Mouse (Mus musculus) hindbrain, embryonic 16.5 days (tissue): Measurements from ENCODE around the gene Hmg20a. TPM values are rescaled to one million over a fixed set of nuclear protein-coding genes. Genes with fewer than 3 reads are reported as not detected.

Experiments
- ATAC-seq: fragments of 200-750 bp; cut with Nextera tagmentation; 2 replicates; pipeline ENCODE4 v1.8.0; 2017; ENCODE audit warnings: moderate TSS enrichment, moderate library complexity
- H3K27ac ChIP-seq: fragments of 300-500 bp; sonication (generic); 2 replicates; pipeline ENCODE4 v1.5.1; 2014; ENCODE audit warnings: low read depth, mild to moderate bottlenecking, control low read depth, low read length, moderate library complexity
- H3K27me3 ChIP-seq: fragments of 300-500 bp; sonication (generic); replicated peaks from 2 replicates; pipeline ENCODE4 v1.6.1; 2014; ENCODE audit warnings: low read length; ENCODE audit not compliant: control insufficient read depth, insufficient read depth
- H3K36me3 ChIP-seq: fragments of 300-500 bp; sonication (generic); 2 replicates; pipeline ENCODE4 v1.6.1; 2014; ENCODE audit warnings: mild to moderate bottlenecking, low read length, moderate library complexity, mixed read lengths; ENCODE audit not compliant: control insufficient read depth, insufficient read depth
- H3K4me1 ChIP-seq: fragments of 300-500 bp; sonication (generic); 2 replicates; pipeline ENCODE4 v1.6.1; 2014; ENCODE audit warnings: low read depth, low read length; ENCODE audit not compliant: control insufficient read depth, insufficient read depth
- H3K4me2 ChIP-seq: fragments of 300-500 bp; sonication (generic); 2 replicates; pipeline ENCODE4 v1.6.1; 2014; ENCODE audit warnings: mild to moderate bottlenecking, low read length, control low read depth, moderate library complexity
- H3K4me3 ChIP-seq: fragments of 300-500 bp; sonication (generic); 2 replicates; pipeline ENCODE4 v1.5.1; 2014; ENCODE audit warnings: mild to moderate bottlenecking, low read length, control low read depth, moderate library complexity
- H3K9ac ChIP-seq: fragments of 300-500 bp; sonication (generic); 2 replicates; pipeline ENCODE4 v1.6.1; 2014; ENCODE audit warnings: low read depth, mild to moderate bottlenecking, control low read depth, low read length, moderate library complexity
- H3K9me3 ChIP-seq: fragments of 300-500 bp; sonication (generic); 2 replicates; pipeline ENCODE4 v1.6.1; 2014; ENCODE audit warnings: mild to moderate bottlenecking, low read length, moderate library complexity; ENCODE audit not compliant: control insufficient read depth
- WGBS: fragments of 180-500 bp; shearing (Covaris S2); extraction: QIAGEN DNeasy Blood & Tissue Kit; methylation state at CpG from one replicate; pipeline ENCODE4 v1.1.7; 2014; 5-methylcytosine and 5-hydroxymethylcytosine counted together
- polyA plus RNA-seq: library from polyadenylated mRNA; unstranded; fragments of >200 nt; fragmentation: Nextera tagmentation; extraction: Ambion mirVana; gene quantifications from 2 replicates; pipeline ENCODE4 v1.2.1, GENCODE M21; 2015

Gene Hmg20a
- polyA plus RNA-seq, 1 experiment from 2014 or later: 70.0 TPM

- no peaks in the 10 kb centered on the region for H3K27me3 ChIP-seq
- 77% methylated on average over 1 of the region's 1 CpGs for WGBS
- H3K4me3 ChIP-seq: no peak overlapping the region
- H3K9ac ChIP-seq: no peak overlapping the region
- H3K4me2 ChIP-seq: no peak overlapping the region
- no peaks in the 10 kb centered on the region for H3K9me3 ChIP-seq
- peaks cover 6% of the 10 kb centered on the region for H3K4me1 ChIP-seq
- ATAC-seq: no peak
- no peaks in the 10 kb centered on the region for H3K36me3 ChIP-seq
- H3K27ac ChIP-seq: no peak overlapping the region
These were observed 5.7 kb upstream of the Hmg20a start for GRCm38 (mm10) chr9:56412716-56413115.

- Histone ChIP-seq H3K4me2 (no peak overlapping the region), H3K36me3 (no peaks in the 10 kb centered on the region), H3K27me3 (no peaks in the 10 kb centered on the region), H3K9ac (no peak overlapping the region), H3K4me3 (no peak overlapping the region), H3K4me1 (peaks cover 7% of the 10 kb centered on the region), H3K27ac (no peak overlapping the region), H3K9me3 (no peaks in the 10 kb centered on the region)
- no peak for ATAC-seq
These were observed 4.1 kb upstream of the Hmg20a start for GRCm38 (mm10) chr9:56414322-56414721.

GRCm38 (mm10) chr9:56415393-56415792 is 3.0 kb upstream of the Hmg20a start:
- Histone ChIP-seq H3K27ac (no peak overlapping the region), H3K4me1 (peaks cover 16% of the 10 kb centered on the region), H3K9me3 (no peaks in the 10 kb centered on the region), H3K4me3 (no peak overlapping the region), H3K4me2 (no peak overlapping the region), H3K36me3 (no peaks in the 10 kb centered on the region), H3K9ac (no peak overlapping the region), H3K27me3 (no peaks in the 10 kb centered on the region)
- WGBS: 64% methylated on average over 1 of the region's 1 CpGs
- no peak for ATAC-seq

GRCm38 (mm10) chr9:56415935-56416607 is 2.3 kb upstream of the Hmg20a start:
- ATAC-seq: no peak
- Histone ChIP-seq H3K9ac (no peak overlapping the region), H3K27ac (no peak overlapping the region), H3K36me3 (no peaks in the 10 kb centered on the region), H3K4me1 (peaks cover 21% of the 10 kb centered on the region), H3K4me2 (peak overlapping the region; percentile 11; the same call in 1 of the 2 replicates), H3K4me3 (no peak overlapping the region; the same call in 1 of the 2 replicates), H3K27me3 (no peaks in the 10 kb centered on the region), H3K9me3 (no peaks in the 10 kb centered on the region)
- WGBS: 64% methylated on average over 4 of the region's 4 CpGs

- Histone ChIP-seq H3K9ac (peak overlapping the region; percentile 84), H3K4me3 (peak overlapping the region; percentile 82), H3K4me1 (peaks cover 21% of the 10 kb centered on the region), H3K27me3 (no peaks in the 10 kb centered on the region), H3K36me3 (no peaks in the 10 kb centered on the region), H3K9me3 (no peaks in the 10 kb centered on the region), H3K4me2 (peak overlapping the region; percentile 84), H3K27ac (peak overlapping the region; percentile 91)
- under 1% methylated on average over 27 of the region's 40 CpGs for WGBS
- no peak; the same call in 1 of the 2 replicates for ATAC-seq
These were observed 928 bp upstream of the Hmg20a start for GRCm38 (mm10) chr9:56417415-56417947.

- H3K36me3 ChIP-seq: no peaks in the 10 kb centered on the region
- peak; percentile 52 for ATAC-seq
- H3K4me1 ChIP-seq: peaks cover 23% of the 10 kb centered on the region
- no peaks in the 10 kb centered on the region for H3K27me3 ChIP-seq
- H3K4me3 ChIP-seq: peak overlapping the region; percentile 82
- H3K9ac ChIP-seq: peak overlapping the region; percentile 63
- H3K9me3 ChIP-seq: no peaks in the 10 kb centered on the region
- H3K4me2 ChIP-seq: peak overlapping the region; percentile 84
- 0% methylated on average over 11 of the region's 11 CpGs for WGBS
- peak overlapping the region; percentile 86 for H3K27ac ChIP-seq
These were observed 380 bp downstream of the Hmg20a start for GRCm38 (mm10) chr9:56418738-56419239.

- ATAC-seq: no peak
- Histone ChIP-seq H3K9me3 (no peaks in the 10 kb centered on the region), H3K9ac (no peak overlapping the region), H3K36me3 (no peaks in the 10 kb centered on the region), H3K27me3 (no peaks in the 10 kb centered on the region), H3K4me2 (peak overlapping the region; percentile 8; the same call in 1 of the 2 replicates), H3K27ac (no peak overlapping the region), H3K4me1 (peaks cover 23% of the 10 kb centered on the region), H3K4me3 (no peak overlapping the region)
- 100% methylated on average over 1 of the region's 1 CpGs for WGBS
These were observed 1.8 kb downstream of the Hmg20a start for GRCm38 (mm10) chr9:56420236-56420635.

GRCm38 (mm10) chr9:56420892-56421601 is 2.6 kb downstream of the Hmg20a start:
- Histone ChIP-seq H3K36me3 (no peaks in the 10 kb centered on the region), H3K4me1 (peaks cover 23% of the 10 kb centered on the region), H3K4me2 (0 out of 2 replicates have a peak overlapping the region, but pooled peaks have one; percentile 8), H3K4me3 (no peak overlapping the region), H3K9me3 (no peaks in the 10 kb centered on the region), H3K27me3 (no peaks in the 10 kb centered on the region), H3K27ac (no peak overlapping the region), H3K9ac (no peak overlapping the region)
- ATAC-seq: no peak
- WGBS: 80% methylated on average over 9 of the region's 9 CpGs

- no peak for ATAC-seq
- no peaks in the 10 kb centered on the region for H3K27me3 ChIP-seq
- no peak overlapping the region for H3K27ac ChIP-seq
- no peak overlapping the region for H3K9ac ChIP-seq
- no peaks in the 10 kb centered on the region for H3K36me3 ChIP-seq
- H3K4me2 ChIP-seq: no peak overlapping the region
- H3K9me3 ChIP-seq: no peaks in the 10 kb centered on the region
- peaks cover 20% of the 10 kb centered on the region for H3K4me1 ChIP-seq
- H3K4me3 ChIP-seq: no peak overlapping the region
- WGBS: 83% methylated on average over 5 of the region's 5 CpGs
These were observed 3.6 kb downstream of the Hmg20a start for GRCm38 (mm10) chr9:56421991-56422390.
